Mouse (Mus musculus) NIH3T3 (cell line): ENCODE measurements around the gene Ceacam2.
A peak's percentile ranks its signal among the peaks of the same experiment; 100 is the strongest.
"Not testable (repeated sequence)": the region's sequence is repeated elsewhere in the genome, so short reads cannot be mapped to it uniquely, and the experiment has no call there.

ENCODE experiments used
- DNase-seq: peaks from one replicate; pipeline ENCODE4 v3.0.0-alpha.2; 2012; ENCODE audit warnings: low read depth

Gene Ceacam2

GRCm38 (mm10) chr7:25539376-25539907 is at the start of gene Ceacam2:
Gene Ceacam2 (minus strand): TSS chr7:25539857.
- DNase-seq = not testable (repeated sequence)

GRCm38 (mm10) chr7:25585351-25586204 is 45.9 kb upstream of the Ceacam2 start:
- DNase-seq = no peak

GRCm38 (mm10) chr7:25584651-25585050 is 45.0 kb upstream of the Ceacam2 start:
- no peak for DNase-seq

- DNase-seq = no peak
These were observed 42.7 kb upstream of the Ceacam2 start for GRCm38 (mm10) chr7:25582301-25582810.

GRCm38 (mm10) chr7:25579441-25579840 is 39.8 kb upstream of the Ceacam2 start:
- DNase-seq = no peak

GRCm38 (mm10) chr7:25576793-25577437 is 37.3 kb upstream of the Ceacam2 start:
- not testable (repeated sequence) for DNase-seq

GRCm38 (mm10) chr7:25576308-25576707 is 36.7 kb upstream of the Ceacam2 start:
- not testable (repeated sequence) for DNase-seq

GRCm38 (mm10) chr7:25575870-25576269 is 36.2 kb upstream of the Ceacam2 start:
- no peak for DNase-seq

GRCm38 (mm10) chr7:25575105-25575504 is 35.4 kb upstream of the Ceacam2 start:
- DNase-seq = no peak

GRCm38 (mm10) chr7:25573806-25574205 is 34.1 kb upstream of the Ceacam2 start:
- not testable (repeated sequence) for DNase-seq

- no peak for DNase-seq
These were observed 29.1 kb upstream of the Ceacam2 start for GRCm38 (mm10) chr7:25568721-25569120.

- DNase-seq = peak; percentile 60
These were observed 1.8 kb upstream of the Ceacam2 start for GRCm38 (mm10) chr7:25541464-25541863.

GRCm38 (mm10) chr7:25539954-25540353 is 297 bp upstream of the Ceacam2 start:
- DNase-seq = not testable (repeated sequence)

GRCm38 (mm10) chr7:25530837-25531236 is 8.8 kb downstream of the Ceacam2 start:
- no peak for DNase-seq

GRCm38 (mm10) chr7:25516070-25516777 is 23.4 kb downstream of the Ceacam2 start:
- not testable (repeated sequence) for DNase-seq

- not testable (repeated sequence) for DNase-seq
These were observed 24.0 kb downstream of the Ceacam2 start for GRCm38 (mm10) chr7:25515667-25516066.

GRCm38 (mm10) chr7:25509925-25510324 is 29.7 kb downstream of the Ceacam2 start:
- no peak for DNase-seq

GRCm38 (mm10) chr7:25494649-25495048 is 45.0 kb downstream of the Ceacam2 start:
- DNase-seq = no peak

GRCm38 (mm10) chr7:25490698-25491097 is 49.0 kb downstream of the Ceacam2 start:
- DNase-seq = not testable (repeated sequence)

GRCm38 (mm10) chr7:25489382-25489781 is 50.3 kb downstream of the Ceacam2 start:
- not testable (repeated sequence) for DNase-seq

- DNase-seq = peak; percentile 37
These were observed 53.5 kb downstream of the Ceacam2 start for GRCm38 (mm10) chr7:25486186-25486585.

- no peak for DNase-seq
These were observed 54.6 kb downstream of the Ceacam2 start for GRCm38 (mm10) chr7:25485061-25485460.
